ENCODE assay signal across 8 mouse cellular contexts in genomic region chr3:102735031-102735558, GRCm38 (mm10). TPM values are rescaled to one million over a fixed set of nuclear protein-coding genes. Genes with fewer than 3 reads are reported as not detected.
DNase-seq lines count a peak whose midpoint lies in the region; ATAC-seq and TF ChIP-seq lines count a peak whose summit lies in the region.

No protein-coding gene starts in this region.

- H3K4me2 ChIP-seq in neural tube, embryonic 11.5 days (ENCODE audit: low read depth): peak overlapping the region; percentile 89
- H3K4me2 ChIP-seq in forebrain, embryonic 13.5 days: peak overlapping the region; percentile 85

- no peak for TF ChIP-seq CTCF in small intestine, adult 2 months (IDR thresholded peaks at IDR 0.05; ENCODE audit: extremely low read depth, insufficient read length, insufficient replicate concordance, low read depth, low read length)

- peak overlapping the region; percentile 79 for H3K9ac ChIP-seq in neural tube, embryonic 11.5 days (ENCODE audit: low read length)
- peak overlapping the region; percentile 79 for H3K9ac ChIP-seq in forebrain, embryonic 13.5 days

- peaks cover 4% of the 10 kb centered on the region; the same call in 1 of the 2 replicates for H3K4me1 ChIP-seq in neural tube, embryonic 11.5 days (ENCODE audit: control insufficient read depth, insufficient read depth, low read length)
- peaks cover 22% of the 10 kb centered on the region for H3K4me1 ChIP-seq in forebrain, embryonic 13.5 days
- peaks cover 3% of the 10 kb centered on the region; the same call in 1 of the 2 replicates for H3K4me1 ChIP-seq in small intestine, adult 2 months (ENCODE audit: control insufficient read depth, insufficient read depth, insufficient read length, low read length)

- H3K36me3 ChIP-seq in neural tube, embryonic 11.5 days (ENCODE audit: control insufficient read depth, insufficient read depth, low read length): no peaks in the 10 kb centered on the region
- H3K36me3 ChIP-seq in forebrain, embryonic 13.5 days (ENCODE audit: poor library complexity, severe bottlenecking): no peaks in the 10 kb centered on the region
- no peaks in the 10 kb centered on the region for H3K36me3 ChIP-seq in small intestine, adult 2 months (ENCODE audit: control insufficient read depth, insufficient read depth, low read length)

- H3K9me3 ChIP-seq in neural tube, embryonic 11.5 days (ENCODE audit: control insufficient read depth, low read length): no peaks in the 10 kb centered on the region
- no peaks in the 10 kb centered on the region for H3K9me3 ChIP-seq in forebrain, embryonic 13.5 days (replicated peaks)

- ATAC-seq in neural tube, embryonic 11.5 days (ENCODE audit: insufficient read depth, low FRiP score, low TSS enrichment): peak; percentile 82
- ATAC-seq in forebrain, embryonic 13.5 days: peak; percentile 84
- peak; percentile 51 for ATAC-seq in inflammation-experienced regulatory T-cells, adult 6 months

- DNase-seq in neural tube, embryonic 11.5 days (ENCODE audit: low spot score): no peak
- no peak for DNase-seq in neural tube, embryonic 10.5 days (ENCODE audit: extremely low spot score, low spot score)
- peak; percentile 30 to 55 for DNase-seq in adrenal gland, postnatal 36 days
- peak; percentile 60 for DNase-seq in lung, postnatal 14 days
- DNase-seq in layer of hippocampus, adult 9-10 months (ENCODE audit: low spot score): no peak

- TF ChIP-seq POLR2A in small intestine, adult 2 months (IDR thresholded peaks at IDR 0.05; ENCODE audit: low read depth, low read length): no peak

- under 1% methylated on average over 33 of the region's 33 CpGs for WGBS in neural tube, embryonic 11.5 days
- WGBS in forebrain, embryonic 13.5 days: under 1% methylated on average over 33 of the region's 33 CpGs
- under 1% methylated on average over 33 of the region's 33 CpGs for WGBS in small intestine, adult 2 months

- no peak overlapping the region for H3K27ac ChIP-seq in neural tube, embryonic 11.5 days (ENCODE audit: low read depth, low read length)
- no peak overlapping the region for H3K27ac ChIP-seq in forebrain, embryonic 13.5 days
- 0 out of 2 replicates have a peak overlapping the region, but pooled peaks have one; percentile 10 for H3K27ac ChIP-seq in small intestine, adult 2 months (ENCODE audit: insufficient read depth, low read depth, low read length)

- peak overlapping the region; percentile 70 for H3K4me3 ChIP-seq in neural tube, embryonic 11.5 days (ENCODE audit: low read depth, low read length)
- H3K4me3 ChIP-seq in forebrain, embryonic 13.5 days: peak overlapping the region; percentile 63
- H3K4me3 ChIP-seq in small intestine, adult 2 months (ENCODE audit: low read depth, low read length): peak overlapping the region; percentile 60

- no peaks in the 10 kb centered on the region for H3K27me3 ChIP-seq in neural tube, embryonic 11.5 days (ENCODE audit: control insufficient read depth, insufficient read depth, low read length)
- H3K27me3 ChIP-seq in forebrain, embryonic 13.5 days: peaks cover 5% of the 10 kb centered on the region; the same call in 1 of the 2 replicates
- H3K27me3 ChIP-seq in small intestine, adult 2 months (ENCODE audit: control insufficient read depth, insufficient read depth, low read length): peaks cover 14% of the 10 kb centered on the region; the same call in 1 of the 2 replicates

RNA-seq across cellular contexts. Expression of gene Tspan2, which starts 0.8 kb away (rescaled TPM):
- polyA plus RNA-seq in neural tube, embryonic 11.5 days (2014; fragmentation: Nextera tagmentation; extraction: Ambion mirVana): 9.8 and 10.4 TPM in 2 replicates
- total RNA-seq in adrenal gland, postnatal 36 days (2021): 1 to 10 TPM; 5.6 to 6.1 TPM
- polyA plus RNA-seq in forebrain, embryonic 13.5 days (2015; fragmentation: Nextera tagmentation; extraction: Ambion mirVana): 5.6 and 5.8 TPM in 2 replicates
- 1 to 10 TPM in 2 of 3 experiments, under 1 TPM in 1; 0.84 to 3.6 (median 1.5) TPM for polyA plus RNA-seq in inflammation-experienced regulatory T-cells, adult 6 months (2017; shearing (Covaris generic))
- polyA plus RNA-seq in small intestine, adult 2 months (2012; rRNA removed): 0.65 and 0.86 TPM in 2 replicates

RNA-seq across cellular contexts. Expression of gene Tshb, which starts 47.4 kb away (rescaled TPM):
- 0.05 and 0.07 TPM in 2 replicates for polyA plus RNA-seq in neural tube, embryonic 11.5 days (2014; fragmentation: Nextera tagmentation; extraction: Ambion mirVana)
- not detected for total RNA-seq in adrenal gland, postnatal 36 days (2021)
- 0.08 and 0.12 TPM in 2 replicates for polyA plus RNA-seq in forebrain, embryonic 13.5 days (2015; fragmentation: Nextera tagmentation; extraction: Ambion mirVana)
- polyA plus RNA-seq in inflammation-experienced regulatory T-cells, adult 6 months (2017; shearing (Covaris generic)): under 1 TPM in 1 of 3 experiments, not detected in 2; 0.54 TPM
- not detected in 2 replicates for polyA plus RNA-seq in small intestine, adult 2 months (2012; rRNA removed)

Comparison
In these comparisons a context has a peak if more than half of its experiments do, and no peak if none do; other contexts are left out.
1. DNase-seq: peak in adrenal gland, postnatal 36 days (2 of 2) and lung, postnatal 14 days (single experiment); none in neural tube, embryonic 11.5 days (single experiment), neural tube, embryonic 10.5 days (single experiment) and layer of hippocampus, adult 9-10 months (single experiment).
2. Peak in every context shown above with its lines, with median percentiles within 50 percentile points of each other: ATAC-seq and H3K4me3 ChIP-seq.